Mouse (Mus musculus) liver, embryonic 12.5 days (tissue): ENCODE results near the gene Stx4a. TPM values are rescaled to one million over a fixed set of nuclear protein-coding genes. Genes with fewer than 3 reads are reported as not detected.
"Not testable (repeated sequence)": the region's sequence is repeated elsewhere in the genome, so short reads cannot be mapped to it uniquely, and the experiment has no call there.

Source experiments
- ATAC-seq: fragments of 200-750 bp; cut with Nextera tagmentation; 2 replicates; pipeline ENCODE4 v1.8.0; 2017; ENCODE audit warnings: moderate number of reproducible peaks, mild to moderate bottlenecking, moderate library complexity
- H3K27ac ChIP-seq: fragments of 300-500 bp; sonication (generic); 2 replicates; pipeline ENCODE4 v1.5.1; 2016; ENCODE audit warnings: mild to moderate bottlenecking
- H3K27me3 ChIP-seq: fragments of 300-500 bp; sonication (generic); replicated peaks from 2 replicates; pipeline ENCODE4 v1.6.1; 2016; ENCODE audit warnings: mild to moderate bottlenecking, moderate library complexity
- H3K36me3 ChIP-seq: fragments of 300-500 bp; sonication (generic); 2 replicates; pipeline ENCODE4 v1.6.1; 2016; ENCODE audit warnings: mild to moderate bottlenecking, moderate library complexity
- H3K4me1 ChIP-seq: fragments of 300-500 bp; sonication (generic); 2 replicates; pipeline ENCODE4 v1.6.1; 2016
- H3K4me2 ChIP-seq: fragments of 300-500 bp; sonication (generic); 2 replicates; pipeline ENCODE4 v1.6.1; 2016; ENCODE audit warnings: mild to moderate bottlenecking, moderate library complexity
- H3K4me3 ChIP-seq: fragments of 300-500 bp; sonication (generic); 2 replicates; pipeline ENCODE4 v1.5.1; 2016; ENCODE audit warnings: mild to moderate bottlenecking, moderate library complexity
- H3K9ac ChIP-seq: fragments of 300-500 bp; sonication (generic); 2 replicates; pipeline ENCODE4 v1.6.1; 2016; ENCODE audit warnings: mild to moderate bottlenecking, moderate library complexity
- H3K9me3 ChIP-seq: fragments of 300-500 bp; sonication (generic); replicated peaks from 2 replicates; pipeline ENCODE4 v1.6.1; 2016; ENCODE audit warnings: mild to moderate bottlenecking, moderate library complexity
- WGBS: fragments of 180-500 bp; shearing (Covaris S2); methylation state at CpG from one replicate; pipeline ENCODE4 v1.1.7; 2016; ENCODE audit not compliant: insufficient replicate concordance; 5-methylcytosine and 5-hydroxymethylcytosine counted together
- polyA plus RNA-seq: library from polyadenylated mRNA; unstranded; fragments of >200 nt; fragmentation: Nextera tagmentation; extraction: Ambion mirVana; gene quantifications from 2 replicates; pipeline ENCODE4 v1.2.1, GENCODE M21; 2016

The Stx4a gene
- polyA plus RNA-seq: 19.0 and 21.1 TPM in 2 replicates

- Histone ChIP-seq H3K9ac (peak within 1 kb of the TSS; percentile 28; the same call in 1 of the 2 replicates), H3K4me1 (0 out of 2 replicates have a peak, but pooled peaks cover 20% of the 10 kb centered on the region), H3K9me3 (no peaks in the 10 kb centered on the region), H3K27me3 (peaks cover 39% of the 10 kb centered on the region), H3K4me3 (peak within 1 kb of the TSS; percentile 47), H3K27ac (no peak within 1 kb of the TSS), H3K36me3 (no peaks in the 10 kb centered on the region), H3K4me2 (peak within 1 kb of the TSS; percentile 55)
- 9% methylated on average over 35 of the region's 38 CpGs for WGBS
- ATAC-seq: no peak
Measured at GRCm38 (mm10) chr7:127824176-127824871, at the start of gene Stx4a, which contains the start of gene Stx1b. Gene Stx4a, plus strand, starts transcription at chr7:127824294. Gene Stx1b, minus strand, starts transcription at chr7:127824549.

DNA sequence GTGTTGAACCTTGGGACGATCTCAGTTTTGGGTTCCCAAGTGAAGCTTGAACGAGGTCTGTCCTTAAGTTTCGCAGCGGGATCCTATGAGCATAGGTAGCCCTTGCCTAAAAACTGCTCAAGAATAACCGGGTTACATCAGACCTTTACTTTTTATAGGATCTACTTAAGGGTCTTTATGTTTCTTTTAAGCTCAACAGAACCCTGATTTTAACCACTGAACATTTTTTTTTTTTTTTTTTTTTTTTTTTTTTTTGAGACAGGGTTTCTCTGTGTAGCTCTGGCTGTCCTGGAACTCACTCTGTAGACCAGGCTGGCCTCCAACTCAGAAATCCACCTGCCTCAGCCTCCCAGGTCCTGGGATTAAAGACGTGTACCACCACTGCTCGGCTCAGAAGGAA lies 48.3 kb upstream of the Stx4a start:
- 67% methylated on average over 7 of the region's 7 CpGs for WGBS
- H3K4me1 ChIP-seq: peaks cover 60% of the 10 kb centered on the region
- not testable (repeated sequence) for H3K27me3 ChIP-seq, ATAC-seq, H3K9me3 ChIP-seq
- peak overlapping the region; percentile 93 for H3K4me2 ChIP-seq
- H3K36me3 ChIP-seq: peaks cover 32% of the 10 kb centered on the region
- H3K4me3 ChIP-seq: peak overlapping the region; percentile 97
- H3K9ac ChIP-seq: peak overlapping the region; percentile 93
- H3K27ac ChIP-seq: peak overlapping the region; percentile 95

GRCm38 (mm10) chr7:127776426-127776825 lies 47.7 kb upstream of the Stx4a start, which contains the start of gene Setd1a:
Gene Setd1a, plus strand, starts transcription at chr7:127776670.
- Histone ChIP-seq H3K36me3 (peaks cover 38% of the 10 kb centered on the region), H3K4me3 (peak within 1 kb of the TSS; percentile 97), H3K9me3 (no peaks in the 10 kb centered on the region), H3K9ac (peak within 1 kb of the TSS; percentile 93), H3K27ac (peak within 1 kb of the TSS; percentile 95), H3K4me2 (peak within 1 kb of the TSS; percentile 93), H3K4me1 (peaks cover 54% of the 10 kb centered on the region), H3K27me3 (no peaks in the 10 kb centered on the region)
- ATAC-seq: peak; percentile 55
- WGBS: under 1% methylated on average over 23 of the region's 23 CpGs

DNA sequence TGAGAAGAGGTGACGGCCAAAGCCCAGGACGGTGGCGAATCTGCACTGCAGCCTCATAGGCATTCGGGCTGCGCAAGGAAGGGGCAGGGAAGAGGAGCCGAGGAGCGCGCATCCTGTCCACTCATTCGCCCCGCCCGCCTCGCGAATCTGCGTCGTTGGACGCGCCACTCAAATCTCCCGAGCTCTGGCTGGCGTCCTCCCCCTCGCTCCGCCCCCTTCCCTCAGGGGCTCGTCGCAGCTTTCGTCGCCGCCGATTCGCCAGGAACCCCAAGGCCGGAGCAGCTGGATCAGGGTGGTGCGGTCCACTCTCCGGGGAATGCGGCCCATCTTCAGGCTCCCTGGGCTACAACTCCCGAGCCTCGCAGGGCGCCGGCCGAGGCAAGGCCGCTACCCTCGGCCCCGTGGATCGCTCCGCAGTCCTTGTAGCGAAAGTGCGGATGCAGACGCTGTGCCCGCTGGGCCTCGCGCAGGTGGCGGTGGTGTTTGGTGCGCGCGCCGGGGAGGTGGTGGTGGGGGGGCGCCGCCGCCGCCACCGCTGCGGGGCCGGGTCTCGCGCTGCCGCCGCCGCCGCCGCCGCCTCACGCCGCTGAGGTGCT lies 47.1 kb upstream of the Stx4a start:
- under 1% methylated on average over 61 of the region's 70 CpGs for WGBS
- peak overlapping the region; percentile 93 for H3K9ac ChIP-seq
- H3K4me3 ChIP-seq: peak overlapping the region; percentile 97
- peak; percentile 90 for ATAC-seq
- no peaks in the 10 kb centered on the region for H3K27me3 ChIP-seq
- peak overlapping the region; percentile 95 for H3K27ac ChIP-seq
- H3K36me3 ChIP-seq: peaks cover 43% of the 10 kb centered on the region
- H3K4me2 ChIP-seq: peak overlapping the region; percentile 93
- H3K9me3 ChIP-seq: no peaks in the 10 kb centered on the region
- H3K4me1 ChIP-seq: peaks cover 48% of the 10 kb centered on the region

DNA sequence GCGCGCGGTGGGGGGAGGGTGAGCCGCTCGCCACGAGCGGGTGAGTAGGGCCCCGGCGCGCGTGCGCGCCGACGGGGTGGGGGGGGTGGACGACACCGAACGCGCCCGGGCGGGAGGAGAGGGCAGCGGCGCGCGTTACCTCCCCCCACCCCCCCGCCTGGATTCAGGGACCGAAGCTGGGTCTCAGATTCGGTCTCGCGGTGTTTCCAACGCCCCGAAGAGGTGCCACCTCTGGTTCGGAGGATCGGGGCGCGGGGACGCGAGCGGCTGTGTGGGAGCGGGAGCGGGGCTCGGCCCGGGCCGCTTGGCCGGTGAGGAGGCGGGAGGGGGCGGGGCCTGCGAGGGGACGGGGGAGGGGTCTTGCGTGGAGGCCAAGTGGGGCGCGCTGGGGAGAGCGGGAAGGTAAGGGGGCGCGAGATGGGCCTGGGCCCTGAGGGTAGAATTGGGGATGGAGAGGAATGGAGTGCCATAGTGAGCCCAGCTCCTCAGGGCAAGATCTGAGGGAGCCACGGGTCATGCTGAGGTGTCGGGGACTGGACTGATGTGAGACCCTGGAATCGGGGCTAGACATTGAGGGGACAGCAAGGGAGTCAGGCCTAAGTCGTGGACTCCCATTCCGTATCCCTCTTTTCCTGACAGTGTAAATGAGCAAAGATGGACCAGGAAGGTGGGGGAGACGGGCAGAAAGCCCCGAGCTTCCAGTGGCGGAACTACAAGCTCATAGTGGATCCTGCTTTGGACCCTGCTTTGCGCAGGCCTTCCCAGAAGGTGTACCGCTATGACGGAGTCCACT lies 46.4 kb upstream of the Stx4a start:
- Histone ChIP-seq H3K4me1 (peaks cover 43% of the 10 kb centered on the region), H3K9me3 (no peaks in the 10 kb centered on the region), H3K36me3 (peaks cover 50% of the 10 kb centered on the region), H3K4me2 (peak overlapping the region; percentile 93), H3K27ac (peak overlapping the region; percentile 95), H3K9ac (peak overlapping the region; percentile 93), H3K27me3 (no peaks in the 10 kb centered on the region), H3K4me3 (peak overlapping the region; percentile 97)
- 3% methylated on average over 56 of the region's 66 CpGs for WGBS
- peak; percentile 46 for ATAC-seq

- 75% methylated on average over 4 of the region's 4 CpGs for WGBS
- peak overlapping the region; percentile 95 for H3K27ac ChIP-seq
Measured at GRCm38 (mm10) chr7:127778350-127778749, 45.7 kb upstream of the Stx4a start.

GRCm38 (mm10) chr7:127785308-127785707 lies 38.8 kb upstream of the Stx4a start, which contains the start of gene Gm49388:
Gene Gm49388, plus strand, starts transcription at chr7:127785608.
- no peak within 1 kb of the TSS for H3K9ac ChIP-seq
- H3K27ac ChIP-seq: no peak within 1 kb of the TSS
- H3K27me3 ChIP-seq: no peaks in the 10 kb centered on the region
- H3K9me3 ChIP-seq: no peaks in the 10 kb centered on the region
- H3K4me3 ChIP-seq: no peak within 1 kb of the TSS
- 88% methylated on average over 7 of the region's 7 CpGs for WGBS
- H3K4me2 ChIP-seq: no peak within 1 kb of the TSS
- ATAC-seq: no peak
- no peaks in the 10 kb centered on the region for H3K4me1 ChIP-seq
- peaks cover 99% of the 10 kb centered on the region for H3K36me3 ChIP-seq

More at GRCm38 (mm10) chr7:127778350-127778749, 45.7 kb upstream of the Stx4a start:
- no peak for ATAC-seq
- peak overlapping the region; percentile 93 for H3K9ac ChIP-seq
- H3K4me2 ChIP-seq: peak overlapping the region; percentile 93
- H3K9me3 ChIP-seq: no peaks in the 10 kb centered on the region
- H3K4me1 ChIP-seq: peaks cover 42% of the 10 kb centered on the region
- no peaks in the 10 kb centered on the region for H3K27me3 ChIP-seq
- H3K4me3 ChIP-seq: peak overlapping the region; percentile 97
- peaks cover 57% of the 10 kb centered on the region for H3K36me3 ChIP-seq

- Histone ChIP-seq H3K9me3 (no peaks in the 10 kb centered on the region), H3K9ac (no peak overlapping the region), H3K4me2 (no peak overlapping the region), H3K36me3 (peaks cover 93% of the 10 kb centered on the region), H3K27ac (no peak overlapping the region), H3K4me3 (no peak overlapping the region), H3K4me1 (peaks cover 26% of the 10 kb centered on the region), H3K27me3 (no peaks in the 10 kb centered on the region)
- no peak for ATAC-seq
- 91% methylated on average over 23 of the region's 23 CpGs for WGBS
Measured at GRCm38 (mm10) chr7:127797076-127797845, 26.8 kb upstream of the Stx4a start.

GRCm38 (mm10) chr7:127798591-127798990 lies 25.5 kb upstream of the Stx4a start:
- Histone ChIP-seq H3K27ac (no peak overlapping the region), H3K9me3 (no peaks in the 10 kb centered on the region), H3K27me3 (no peaks in the 10 kb centered on the region), H3K9ac (no peak overlapping the region), H3K4me3 (no peak overlapping the region), H3K4me2 (no peak overlapping the region), H3K36me3 (peaks cover 91% of the 10 kb centered on the region), H3K4me1 (peaks cover 36% of the 10 kb centered on the region)
- ATAC-seq: no peak
- whole genome bisulfite sequencing: 81% methylated on average over 4 of the region's 4 CpGs

DNA sequence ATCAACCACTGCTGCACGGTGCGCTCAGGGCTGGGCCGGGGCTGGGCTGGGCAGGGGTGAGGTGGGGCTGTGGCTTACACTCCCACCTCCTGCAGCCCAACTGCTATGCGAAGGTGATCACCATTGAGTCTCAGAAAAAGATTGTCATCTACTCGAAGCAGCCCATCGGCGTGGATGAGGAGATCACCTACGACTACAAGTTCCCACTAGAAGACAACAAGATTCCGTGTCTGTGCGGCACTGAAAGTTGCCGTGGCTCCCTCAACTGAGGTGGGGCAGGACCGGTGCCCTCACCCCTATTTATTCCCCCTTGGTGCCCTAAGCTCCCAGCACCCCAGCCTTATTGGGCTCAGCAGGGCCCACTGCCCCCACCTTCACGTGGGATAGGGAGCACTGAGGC lies 24.9 kb upstream of the Stx4a start:
- Histone ChIP-seq H3K36me3 (peaks cover 85% of the 10 kb centered on the region), H3K4me2 (no peak overlapping the region), H3K4me1 (peaks cover 41% of the 10 kb centered on the region), H3K4me3 (no peak overlapping the region), H3K9me3 (no peaks in the 10 kb centered on the region), H3K9ac (no peak overlapping the region), H3K27me3 (no peaks in the 10 kb centered on the region), H3K27ac (no peak overlapping the region; the same call in 1 of the 2 replicates)
- ATAC-seq: no peak
- 83% methylated on average over 13 of the region's 13 CpGs for WGBS

DNA sequence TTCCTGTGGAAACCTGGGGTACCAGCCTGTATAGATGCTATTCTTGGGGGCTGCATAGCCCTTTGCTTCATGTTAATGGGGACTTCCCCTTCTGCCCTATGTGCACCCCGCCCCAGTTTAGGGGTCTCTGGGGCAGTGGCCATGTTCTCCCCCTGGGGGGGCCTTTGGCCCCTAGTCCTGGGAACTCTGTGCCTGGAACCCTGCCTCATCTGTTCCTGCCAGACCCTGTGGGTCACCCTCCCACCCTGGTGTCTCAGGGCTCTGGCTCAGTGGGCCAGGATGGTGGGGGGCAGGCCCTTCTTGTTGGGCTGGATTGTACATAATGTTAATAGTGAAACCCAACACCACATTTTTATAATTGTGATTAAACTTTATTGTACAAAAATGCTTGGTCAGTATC lies 24.4 kb upstream of the Stx4a start:
- Histone ChIP-seq H3K9me3 (no peaks in the 10 kb centered on the region), H3K4me1 (peaks cover 46% of the 10 kb centered on the region), H3K9ac (no peak overlapping the region), H3K4me3 (no peak overlapping the region), H3K4me2 (no peak overlapping the region), H3K27me3 (no peaks in the 10 kb centered on the region), H3K36me3 (peaks cover 80% of the 10 kb centered on the region), H3K27ac (peak overlapping the region; percentile 17; the same call in 1 of the 2 replicates)
- 75% methylated on average over 1 of the region's 1 CpGs for WGBS
- no peak for ATAC-seq
